Mouse (Mus musculus) forelimb bud, embryonic 11.5 days (tissue): Measurements from ENCODE around the gene Cadm4.
"Not testable (repeated sequence)": the region's sequence is repeated elsewhere in the genome, so short reads cannot be mapped to it uniquely, and the experiment has no call there.

Experiments
- DNase-seq: peaks from one replicate; pipeline ENCODE4 v3.0.0-alpha.2; 2012; ENCODE audit warnings: low read depth, low spot score

Gene Cadm4

GRCm38 (mm10) chr7:24500929-24501328, 19.1 kb downstream of the Cadm4 start:
- DNase-seq: no peak

DNA sequence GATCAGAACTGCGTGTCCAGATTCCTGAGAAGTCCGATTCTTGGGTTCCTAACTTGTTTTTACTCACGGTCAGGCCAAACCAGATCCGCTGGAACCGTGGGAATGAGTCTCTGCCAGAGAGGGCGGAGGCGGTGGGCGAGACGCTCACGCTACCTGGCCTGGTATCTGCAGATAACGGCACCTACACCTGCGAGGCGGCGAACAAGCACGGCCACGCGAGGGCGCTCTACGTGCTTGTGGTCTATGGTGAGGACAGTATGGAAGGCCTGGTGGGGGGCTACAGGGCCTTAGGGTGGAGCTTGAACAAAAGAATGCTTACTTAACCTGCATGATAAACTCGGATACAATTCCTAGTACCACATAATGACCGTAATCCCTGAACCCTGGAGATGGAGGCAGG, 19.7 kb downstream of the Cadm4 start:
- DNase-seq: no peak

DNA sequence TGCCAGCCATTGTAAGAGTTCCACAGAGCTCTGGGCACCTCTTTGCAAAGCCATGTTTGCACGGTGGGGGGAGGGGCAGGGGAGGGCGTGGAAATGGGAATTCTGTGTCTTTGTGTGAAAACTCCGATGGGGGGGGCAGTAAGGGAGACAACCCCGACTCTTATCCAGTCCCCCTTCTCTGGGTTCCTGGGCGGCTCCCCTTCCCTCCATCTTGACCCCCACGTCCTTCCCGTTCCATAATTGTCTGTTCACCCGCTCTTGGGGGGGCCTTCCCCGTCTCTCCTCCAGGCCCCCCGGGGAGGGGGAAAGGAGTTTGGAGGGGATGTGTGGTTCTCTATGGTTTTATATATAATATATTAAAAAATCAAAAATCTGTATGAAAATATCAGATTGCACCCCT, 22.2 kb downstream of the Cadm4 start:
- DNase-seq: no peak

- DNase-seq: peak; percentile 40
Measured at GRCm38 (mm10) chr7:24504868-24505267, 23.0 kb downstream of the Cadm4 start.

- DNase-seq: no peak
Measured at GRCm38 (mm10) chr7:24505447-24506064, 23.7 kb downstream of the Cadm4 start.

- DNase-seq: no peak
Measured at GRCm38 (mm10) chr7:24506065-24506459, 24.2 kb downstream of the Cadm4 start.

DNA sequence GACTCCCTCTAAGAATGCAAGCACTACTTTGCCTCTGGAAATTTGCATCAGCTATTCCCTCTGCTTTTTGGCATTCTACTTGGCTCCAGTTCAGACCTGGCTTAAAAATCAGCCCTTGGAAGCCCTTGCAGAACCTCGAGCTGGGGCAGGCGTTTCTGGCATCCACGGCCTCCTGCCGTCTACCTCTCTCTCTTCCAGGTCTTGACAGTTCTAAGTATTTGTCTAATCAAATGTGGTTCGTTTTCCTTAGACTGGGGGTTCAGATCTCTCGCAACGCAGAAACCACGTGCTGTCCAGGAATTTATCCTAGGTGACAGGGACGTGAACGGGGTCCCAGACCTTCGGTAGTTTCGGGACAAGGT, 24.6 kb downstream of the Cadm4 start:
- no peak for DNase-seq

DNA sequence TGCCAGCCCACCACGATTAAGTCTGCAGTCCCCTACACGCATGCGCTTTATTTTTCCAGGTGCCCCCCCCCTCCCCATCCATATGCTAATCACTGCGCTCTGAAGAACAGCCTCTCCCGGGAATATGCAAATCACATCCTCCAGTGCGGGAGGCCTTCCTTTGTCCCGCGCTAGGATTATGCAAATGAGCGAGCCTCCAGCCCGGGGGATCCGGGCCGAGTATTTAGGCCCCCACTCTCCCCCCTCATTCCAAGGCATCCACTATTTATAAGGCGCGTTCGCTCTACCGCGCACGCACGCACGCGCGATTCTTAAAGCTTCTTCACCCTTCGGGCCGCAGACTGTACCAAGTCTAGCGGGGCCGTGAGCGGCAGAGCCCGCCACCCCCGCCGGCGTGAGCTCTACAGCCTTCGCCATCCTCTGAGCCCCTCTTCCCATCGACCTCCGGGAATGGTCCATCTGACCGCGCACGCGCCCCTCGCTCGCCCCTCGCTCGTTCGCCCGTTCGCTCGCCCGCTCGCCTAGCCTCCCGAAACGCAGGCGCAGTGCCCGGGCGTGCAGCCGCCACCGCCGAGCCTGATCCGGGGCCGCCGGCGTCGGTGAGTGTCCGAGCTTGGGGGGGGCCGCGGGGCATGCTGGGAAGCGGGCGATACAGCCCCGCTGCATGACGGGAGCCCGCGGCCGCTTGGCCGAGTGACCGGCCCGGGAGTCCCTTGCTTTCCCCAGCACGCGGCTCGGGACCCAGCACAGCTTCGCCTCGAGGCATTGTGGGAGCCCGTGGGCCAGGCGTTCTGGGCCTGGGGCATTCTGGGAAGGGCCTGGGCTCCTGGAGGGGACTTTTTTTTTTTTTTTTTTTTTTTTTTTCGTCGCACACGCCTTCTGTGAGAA, 25.3 kb downstream of the Cadm4 start, which contains the start of gene Zfp428:
Zfp428 (plus strand) TSS at position 169 of the 888 bp plus-strand sequence.
- DNase-seq: peak; percentile 88

GRCm38 (mm10) chr7:24507726-24508114, 25.9 kb downstream of the Cadm4 start:
- DNase-seq: no peak

- no peak for DNase-seq
Measured at GRCm38 (mm10) chr7:24512355-24512754, 30.5 kb downstream of the Cadm4 start, which contains the start of gene AC161166.1. Gene AC161166.1 (minus strand): TSS chr7:24512455.

- DNase-seq: not testable (repeated sequence)
Measured at GRCm38 (mm10) chr7:24516319-24516718, 34.5 kb downstream of the Cadm4 start.

DNA sequence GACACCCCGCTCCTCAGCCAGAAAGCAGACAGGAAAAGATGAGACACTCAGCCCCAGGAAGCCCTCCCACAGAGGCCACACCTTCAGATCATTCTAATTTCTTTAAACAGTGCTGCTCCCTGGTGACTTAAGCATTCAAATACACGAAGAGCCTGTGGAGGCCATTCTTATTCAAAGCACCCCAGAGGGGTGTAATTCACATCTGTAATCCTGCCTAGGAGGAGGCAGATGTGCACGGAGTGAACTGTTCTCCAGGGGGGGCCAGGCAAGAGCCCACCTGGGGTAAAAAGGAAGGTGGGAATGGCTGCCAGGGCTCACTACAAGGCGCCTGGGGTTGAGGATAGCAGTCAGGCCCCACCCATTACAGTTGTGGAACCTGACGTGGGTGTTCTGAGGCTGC, 35.3 kb downstream of the Cadm4 start:
- DNase-seq: no peak

DNA sequence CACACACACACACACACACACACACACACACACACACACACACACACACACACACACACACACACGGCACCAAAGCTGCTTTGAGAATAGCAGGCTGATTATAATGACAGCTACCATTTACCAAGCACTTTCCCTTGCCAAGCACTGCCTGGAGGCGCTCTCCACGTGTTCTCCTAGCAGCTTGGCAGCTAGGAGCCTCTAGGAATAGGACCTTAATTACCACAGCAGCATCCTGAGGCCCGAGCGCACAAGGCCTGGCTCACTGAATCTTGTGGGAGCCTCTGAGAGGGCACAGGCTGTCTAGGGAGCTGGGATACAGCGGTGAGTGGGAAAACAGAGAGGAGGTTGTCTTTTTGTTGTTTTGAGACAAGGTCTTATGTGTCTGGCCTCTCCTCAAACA, 35.8 kb downstream of the Cadm4 start:
- DNase-seq: no peak

DNA sequence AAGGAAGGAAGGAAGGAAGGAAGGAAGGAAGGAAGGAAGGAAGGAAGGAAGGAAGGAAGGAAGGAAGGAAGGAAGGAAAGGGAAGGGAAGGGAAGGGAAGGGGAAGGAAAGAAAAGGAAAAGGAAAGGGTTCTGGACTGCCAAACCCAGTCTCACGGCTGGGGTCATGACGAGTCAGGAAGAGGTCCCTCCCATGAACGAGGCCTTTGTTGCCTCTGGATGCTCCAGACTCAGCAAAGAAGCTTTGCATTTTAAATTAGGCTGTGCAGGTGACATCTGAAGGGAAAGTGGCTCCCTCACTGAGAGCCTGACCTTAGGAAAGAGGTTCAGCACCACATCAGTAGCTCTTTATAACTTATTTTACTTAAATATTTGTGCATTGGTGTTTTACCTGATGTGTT, 37.3 kb downstream of the Cadm4 start:
- DNase-seq: no peak

- DNase-seq: not testable (repeated sequence)
Measured at GRCm38 (mm10) chr7:24520054-24520453, 38.2 kb downstream of the Cadm4 start.

- no peak for DNase-seq
Measured at GRCm38 (mm10) chr7:24522805-24523204, 41.0 kb downstream of the Cadm4 start.

DNA sequence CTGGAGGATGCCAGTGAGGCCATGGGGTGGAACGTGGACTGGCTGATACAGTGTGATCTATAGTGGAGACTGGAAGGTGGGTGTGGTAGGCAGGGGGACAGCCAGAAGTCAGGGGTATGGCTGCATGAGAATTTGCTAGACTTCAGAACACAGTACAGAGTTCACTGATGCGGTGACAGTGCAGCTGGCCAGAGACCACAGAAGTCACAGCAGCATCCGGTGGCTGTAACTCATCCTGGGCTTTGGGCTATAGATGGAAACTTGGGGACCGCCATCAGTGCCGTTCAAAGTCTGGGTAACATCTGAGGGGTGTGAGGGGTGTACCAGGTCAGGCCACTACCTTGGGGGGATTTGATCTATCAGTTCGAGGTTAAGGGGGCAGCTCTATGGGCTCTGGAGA, 41.9 kb downstream of the Cadm4 start:
- no peak for DNase-seq

DNA sequence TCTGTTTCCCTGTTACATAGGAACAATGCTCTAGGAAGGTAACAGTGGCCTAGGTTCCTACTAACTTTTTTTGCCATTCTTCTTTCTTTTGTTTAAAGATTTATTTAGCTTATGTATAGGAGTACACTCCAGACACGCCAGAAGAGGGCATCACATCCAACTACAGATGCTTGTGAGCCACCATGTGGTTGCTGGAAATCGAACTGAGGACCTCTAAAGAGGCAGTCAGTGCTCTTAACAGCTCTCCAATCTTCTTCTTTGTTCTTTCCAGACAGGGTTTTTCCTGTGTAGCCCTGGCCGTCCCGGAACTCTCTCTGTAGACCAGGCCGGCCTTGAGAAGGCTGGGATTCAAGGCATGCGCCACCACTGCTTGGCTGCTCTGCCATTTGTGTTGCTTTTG, 43.2 kb downstream of the Cadm4 start:
- no peak for DNase-seq

DNA sequence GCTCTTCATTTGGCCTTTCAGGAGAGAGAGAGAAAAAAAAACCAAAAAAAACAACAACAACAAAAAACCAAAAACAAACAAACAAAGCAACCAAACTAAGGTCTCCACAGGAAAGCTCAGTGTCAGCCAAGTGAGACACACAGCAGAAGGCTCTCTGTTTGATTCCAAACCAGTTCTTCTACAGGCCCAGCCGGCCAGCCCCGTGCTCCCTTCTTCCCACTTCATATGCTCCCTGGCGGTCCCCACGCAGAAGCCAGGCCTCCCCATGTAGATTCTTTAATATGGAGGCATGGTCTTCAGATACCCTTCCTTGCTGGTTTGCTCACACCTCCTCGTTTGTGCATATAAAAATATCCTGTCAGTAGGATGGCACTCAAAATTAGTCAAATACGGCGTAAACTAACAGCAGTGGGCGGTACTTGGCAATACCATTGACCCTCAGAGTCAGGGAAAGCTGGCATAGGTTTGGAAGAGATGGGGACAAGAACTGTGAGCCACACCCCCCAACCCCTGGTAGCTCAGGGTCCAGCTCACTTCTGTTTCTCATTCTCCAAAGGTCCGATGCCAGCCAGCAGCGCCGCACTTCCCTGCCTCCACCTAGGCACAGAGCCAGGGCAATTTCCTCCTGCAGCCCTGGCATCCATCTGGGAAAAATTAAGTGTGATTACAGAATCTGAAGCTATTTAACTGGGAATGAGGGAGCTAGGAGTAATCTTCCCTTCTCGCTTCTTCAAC, 44.0 kb downstream of the Cadm4 start:
- DNase-seq: no peak

GRCm38 (mm10) chr7:24528861-24529260, 47.0 kb downstream of the Cadm4 start:
- no peak for DNase-seq

GRCm38 (mm10) chr7:24529580-24529979, 47.8 kb downstream of the Cadm4 start:
- no peak for DNase-seq
